In the genomic region with DNA sequence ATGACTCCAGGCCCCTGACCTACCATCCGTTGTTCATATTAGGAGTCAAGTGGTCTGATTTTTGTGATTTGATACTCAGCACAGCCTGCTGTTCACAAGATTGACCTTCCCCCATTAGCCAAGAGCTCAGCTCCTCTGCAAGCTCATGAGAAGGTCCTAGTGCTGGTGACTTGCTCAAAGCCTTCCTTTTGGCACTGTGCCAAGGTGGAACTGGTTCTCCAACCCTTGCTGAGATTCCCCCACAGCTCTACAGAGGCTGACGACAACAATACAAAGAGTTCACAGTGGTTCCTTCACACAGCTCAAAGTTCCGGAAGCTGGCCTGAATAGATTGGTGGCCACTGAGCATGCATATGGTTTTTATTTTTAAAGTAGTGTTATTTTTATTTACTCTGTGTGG, we compare ENCODE assay signal across 8 mouse cellular contexts. TPM values are rescaled to one million over a fixed set of nuclear protein-coding genes. Genes with fewer than 3 reads are reported as not detected.
DNase-seq lines count a peak whose midpoint lies in the region; ATAC-seq and TF ChIP-seq lines count a peak whose summit lies in the region.
"Had no signal": no experiment of that assay in that cellular context is flagged by ENCODE, and none has a peak within 500 bp of the region (broad histone marks: within the 10 kb centered on the region; RNA-seq: fewer than 3 reads in every experiment).

No protein-coding gene starts in this region.

- peak overlapping the region; percentile 74 for H3K27ac ChIP-seq in intestine, embryonic 15.5 days
- no peak overlapping the region for H3K27ac ChIP-seq in forebrain, embryonic 10.5 days
- H3K27ac ChIP-seq: liver, embryonic 15.5 days had no signal

- no peaks in the 10 kb centered on the region for H3K9me3 ChIP-seq in intestine, embryonic 15.5 days
- no peaks in the 10 kb centered on the region for H3K9me3 ChIP-seq in forebrain, embryonic 10.5 days
- H3K9me3 ChIP-seq: liver, embryonic 15.5 days had no signal

- WGBS in intestine, embryonic 15.5 days = 47% methylated on average over 3 of the region's 3 CpGs
- WGBS in forebrain, embryonic 10.5 days = 79% methylated on average over 3 of the region's 3 CpGs

- H3K4me1 ChIP-seq in intestine, embryonic 15.5 days (replicated peaks) = peaks cover 6% of the 10 kb centered on the region; the same call in 1 of the 2 replicates
- peaks cover 18% of the 10 kb centered on the region for H3K4me1 ChIP-seq in forebrain, embryonic 10.5 days

- no peak for TF ChIP-seq CTCF in brain, embryonic 14.5 days (IDR thresholded peaks at IDR 0.05; ENCODE audit: borderline replicate concordance, extremely low read depth, insufficient read depth, insufficient read length)

- peak; percentile 87 for ATAC-seq in intestine, embryonic 15.5 days

- peak overlapping the region; percentile 34; the same call in 1 of the 2 replicates for H3K4me2 ChIP-seq in intestine, embryonic 15.5 days (replicated peaks)
- H3K4me2 ChIP-seq: liver, embryonic 15.5 days had no signal

- no peak overlapping the region for H3K9ac ChIP-seq in intestine, embryonic 15.5 days
- H3K9ac ChIP-seq: liver, embryonic 15.5 days had no signal

- intact Hi-C loops in left cerebral cortex, postnatal 10 days (cut with DNase I) = no loop called here

- H3K36me3 ChIP-seq in intestine, embryonic 15.5 days = no peaks in the 10 kb centered on the region
- H3K36me3 ChIP-seq in forebrain, embryonic 10.5 days (replicated peaks) = no peaks in the 10 kb centered on the region
- H3K36me3 ChIP-seq: liver, embryonic 15.5 days had no signal

- no peaks in the 10 kb centered on the region for H3K27me3 ChIP-seq in intestine, embryonic 15.5 days (replicated peaks)
- H3K27me3 ChIP-seq in forebrain, embryonic 10.5 days (ENCODE audit: poor library complexity, severe bottlenecking) = peaks cover 8% of the 10 kb centered on the region; the same call in 1 of the 2 replicates

- no peak for TF ChIP-seq POLR2A in brain, embryonic 14.5 days (IDR thresholded peaks at IDR 0.05; ENCODE audit: borderline replicate concordance, extremely low read depth, insufficient read depth, insufficient read length, poor library complexity, severe bottlenecking)

- H3K4me3 ChIP-seq in intestine, embryonic 15.5 days (replicated peaks) = no peak overlapping the region
- H3K4me3 ChIP-seq in forebrain, embryonic 10.5 days = no peak overlapping the region
- H3K4me3 ChIP-seq: liver, embryonic 15.5 days had no signal

- DNase-seq in left cerebral cortex, postnatal 10 days (ENCODE audit: extremely low spot score in 1 of 2, low spot score in 2 of 2) = peak; percentile 48 to 84
- DNase-seq in left cerebral cortex, adult 18-20 months (ENCODE audit: low spot score in 2 of 2) = no peak
- DNase-seq in brain, embryonic 14.5 days (ENCODE audit: low read depth) = peak; percentile 28
- DNase-seq in ovary, postnatal 36 days (ENCODE audit: low spot score) = peak; percentile 29
- DNase-seq in forebrain, embryonic 10.5 days (ENCODE audit: extremely low spot score, low spot score) = no peak
- DNase-seq in cerebellum, postnatal 4 days (ENCODE audit: low spot score in 2 of 2) = no peak

RNA-seq across cellular contexts. Expression of gene Srsf5, which starts 21.1 kb away (rescaled TPM):
- total RNA-seq in left cerebral cortex, postnatal 10 days (2021) = 100 to 1,000 TPM; 338 to 355 TPM
- total RNA-seq in left cerebral cortex, adult 18-20 months (2021) = 100 to 1,000 TPM; 277 to 300 TPM
- polyA plus RNA-seq in brain, embryonic 14.5 days (2012; rRNA removed) = 544 and 552 TPM in 2 replicates
- 515 and 607 TPM in 2 replicates for polyA plus RNA-seq in intestine, embryonic 15.5 days (2015; fragmentation: Nextera tagmentation; extraction: Ambion mirVana)
- 538 and 563 TPM in 2 replicates for polyA plus RNA-seq in forebrain, embryonic 10.5 days (2016; fragmentation: Nextera tagmentation; extraction: Ambion mirVana)

RNA-seq across cellular contexts. Expression of gene Slc10a1, which starts 44.3 kb away (rescaled TPM):
- not detected for total RNA-seq in left cerebral cortex, postnatal 10 days (2021)
- total RNA-seq in left cerebral cortex, adult 18-20 months (2021) = not detected
- not detected in 2 replicates for polyA plus RNA-seq in brain, embryonic 14.5 days (2012; rRNA removed)
- 0.36 and 0.47 TPM in 2 replicates for polyA plus RNA-seq in intestine, embryonic 15.5 days (2015; fragmentation: Nextera tagmentation; extraction: Ambion mirVana)
- polyA plus RNA-seq in forebrain, embryonic 10.5 days (2016; fragmentation: Nextera tagmentation; extraction: Ambion mirVana) = 0.60 and 0.79 TPM in 2 replicates

Comparison
In these comparisons a context has a peak if more than half of its experiments do, and no peak if none do; other contexts are left out.
1. DNase-seq: peak in left cerebral cortex, postnatal 10 days (2 of 2), brain, embryonic 14.5 days (single experiment) and ovary, postnatal 36 days (single experiment); none in left cerebral cortex, adult 18-20 months (0 of 2), forebrain, embryonic 10.5 days (single experiment) and cerebellum, postnatal 4 days (0 of 2).